Mouse (Mus musculus) ES-E14 (cell line): ENCODE results near the gene 1700093K21Rik. TPM values are rescaled to one million over a fixed set of nuclear protein-coding genes. Genes with fewer than 3 reads are reported as not detected.

Source experiments
- DNase-seq: peaks from one replicate; pipeline ENCODE4 v3.0.0-alpha.2; 2013; ENCODE audit warnings: low read depth, low spot score
- H3K27ac ChIP-seq: 2 replicates; pipeline ENCODE4 v1.5.1; 2012; ENCODE audit warnings: low read depth, mild to moderate bottlenecking, low read length, moderate library complexity, mixed read lengths; ENCODE audit not compliant: poor library complexity, insufficient read depth, severe bottlenecking
- H3K36me3 ChIP-seq: 2 replicates; pipeline ENCODE4 v1.6.1; 2012; ENCODE audit warnings: mild to moderate bottlenecking, low read length, moderate library complexity, mixed read lengths; ENCODE audit not compliant: control insufficient read depth, poor library complexity, insufficient read depth, severe bottlenecking
- H3K4me1 ChIP-seq, 2 experiments: fragments of 150-350 bp in 1 of 2; sonication (generic) in 1 of 2; 2 replicates each; pipeline ENCODE4 v1.6.1; 2012; ENCODE audit warnings: low read length in 2 of 2, mild to moderate bottlenecking in 1 of 2, mixed read lengths in 1 of 2; ENCODE audit not compliant: control insufficient read depth in 2 of 2, insufficient read depth in 2 of 2, poor library complexity in 1 of 2
- H3K4me3 ChIP-seq, 2 experiments: fragments of 150-350 bp in 1 of 2; sonication (generic) in 1 of 2; 2 replicates each; pipeline ENCODE4 v1.5.1; 2012; ENCODE audit warnings: low read length in 2 of 2, low read depth in 1 of 2, mild to moderate bottlenecking in 1 of 2, mixed read lengths in 1 of 2; ENCODE audit not compliant: insufficient read depth in 1 of 2, poor library complexity in 1 of 2, severe bottlenecking in 1 of 2
- H3K9ac ChIP-seq: 2 replicates; pipeline ENCODE4 v1.6.1; 2012; ENCODE audit warnings: low read depth, mild to moderate bottlenecking, low read length, mixed read lengths; ENCODE audit not compliant: poor library complexity, insufficient read depth, severe bottlenecking
- H3K9me3 ChIP-seq: fragments of 150-350 bp; sonication (generic); 2 replicates; pipeline ENCODE4 v1.6.1; 2012; ENCODE audit warnings: low read depth, mild to moderate bottlenecking, low read length; ENCODE audit not compliant: control insufficient read depth, insufficient read depth
- CHD2 ChIP-seq: IDR thresholded peaks from 2 replicates; pipeline ENCODE4 v1.6.1; 2014; ENCODE audit warnings: mild to moderate bottlenecking, low read depth, low read length, inconsistent platforms
- HCFC1 ChIP-seq: IDR thresholded peaks from 2 replicates; pipeline ENCODE4 v1.6.1; 2012; ENCODE audit warnings: low read length, inconsistent platforms, borderline replicate concordance; ENCODE audit not compliant: insufficient read depth
- MAFK ChIP-seq: IDR thresholded peaks from 2 replicates; pipeline ENCODE4 v1.6.1; 2014; ENCODE audit warnings: mild to moderate bottlenecking, low read depth, low read length, inconsistent platforms; ENCODE audit not compliant: insufficient read depth
- ZC3H11A ChIP-seq: IDR thresholded peaks from 2 replicates; pipeline ENCODE4 v1.6.1; 2012; ENCODE audit warnings: low read depth, mild to moderate bottlenecking, inconsistent platforms, low read length, borderline replicate concordance
- ZNF384 ChIP-seq: IDR thresholded peaks from 2 replicates; pipeline ENCODE4 v1.6.1; 2012; ENCODE audit warnings: low read depth, low read length, inconsistent platforms
- in situ Hi-C, 2 experiments: fragments of 600-800 bp; cut with MboI; formaldehyde crosslinking; loops; one replicate each; pipeline ENCODE4 v1.15.1; 2025; ENCODE audit warnings: low sequenced_read_pairs in 2 of 2, inconsistent platforms in 1 of 2; ENCODE audit not compliant: unreplicated experiment in 2 of 2
- total RNA-seq: library from RNA; depleted of rRNA; stranded (reverse); fragments of 300-350 nt; gene quantifications from 2 replicates; pipeline ENCODE4 v1.2.3, GENCODE M21; 2012; rRNA removed

Gene 1700093K21Rik
- 0.32 and 0.45 TPM in 2 replicates for total RNA-seq

DNA sequence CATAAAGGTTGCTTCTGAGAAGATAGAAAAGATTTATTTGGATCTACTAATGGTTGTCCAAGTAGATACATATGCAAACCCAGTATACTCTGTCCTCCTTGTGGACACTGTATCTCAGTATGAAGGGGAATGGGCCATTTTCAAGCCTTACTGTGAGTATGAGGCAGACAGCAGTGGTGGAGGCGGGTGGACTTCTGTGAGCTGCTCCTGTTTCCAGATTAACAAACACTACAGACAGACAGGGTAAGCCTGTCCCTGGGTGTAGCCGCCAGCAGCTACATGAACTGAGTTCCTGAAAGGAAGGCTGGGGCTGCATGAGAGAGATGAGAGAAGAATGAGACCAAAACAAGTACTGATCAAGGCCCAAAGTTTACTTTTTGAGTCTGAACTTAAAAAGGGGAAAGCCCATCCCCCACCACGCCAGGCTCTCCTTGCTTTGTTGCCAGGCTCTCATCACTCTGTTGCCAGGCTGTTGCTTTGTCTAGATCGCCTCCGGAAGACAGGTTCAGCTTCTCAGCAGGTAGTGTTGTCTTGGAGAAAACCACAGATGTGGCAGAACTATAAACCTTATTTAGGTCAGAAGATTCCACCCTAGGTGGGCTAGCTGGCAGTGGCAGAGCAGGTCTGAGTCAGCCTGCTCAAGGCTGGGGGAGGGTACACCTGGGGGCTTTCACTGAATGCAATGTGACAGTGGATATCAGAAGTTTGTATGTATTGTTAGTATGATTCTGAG lies at the start of gene 1700093K21Rik:
Gene 1700093K21Rik, minus strand, starts transcription at position 683 of the 733 bp plus-strand sequence.
- Histone ChIP-seq H3K4me1 (peaks cover 0 to 4% of the 10 kb centered on the region in 2 experiments; a peak in 1 of 4 replicates), H3K9me3 (no peaks in the 10 kb centered on the region), H3K4me3 (no peak within 1 kb of the TSS), H3K36me3 (no peaks in the 10 kb centered on the region), H3K9ac (no peak within 1 kb of the TSS), H3K27ac (peak within 1 kb of the TSS; percentile 80)
- no peak for TF ChIP-seq MAFK
- TF ChIP-seq CHD2 = no peak
- no peak for TF ChIP-seq HCFC1
- no peak for TF ChIP-seq ZNF384
- TF ChIP-seq ZC3H11A = no peak
- no peak for DNase-seq
- in situ Hi-C loops = no loop called here

GRCm38 (mm10) chr11:23570130-23570529 lies 49.2 kb upstream of the 1700093K21Rik start:
- Histone ChIP-seq H3K9ac (no peak overlapping the region), H3K36me3 (peaks cover 6% of the 10 kb centered on the region; the same call in 1 of the 2 replicates), H3K27ac (no peak overlapping the region), H3K4me1 (no peaks in the 10 kb centered on the region), H3K9me3 (no peaks in the 10 kb centered on the region), H3K4me3 (no peak overlapping the region)
- in situ Hi-C loops = no loop called here
- no peak for DNase-seq
- TF ChIP-seq MAFK (no peak), ZNF384 (no peak), ZC3H11A (no peak)

- Histone ChIP-seq H3K36me3 (peaks cover under 1% of the 10 kb centered on the region; the same call in 1 of the 2 replicates), H3K4me3 (no peak overlapping the region), H3K4me1 (no peaks in the 10 kb centered on the region), H3K27ac (no peak overlapping the region), H3K9me3 (no peaks in the 10 kb centered on the region), H3K9ac (no peak overlapping the region)
- in situ Hi-C loops = no loop called here
- DNase-seq = peak; percentile 69
- TF ChIP-seq CHD2 (no peak), MAFK (no peak), HCFC1 (no peak), ZNF384 (no peak), ZC3H11A (no peak; the same call in 1 of the 2 replicates)
Observed at GRCm38 (mm10) chr11:23565761-23566160, 44.8 kb upstream of the 1700093K21Rik start.

- no peak for DNase-seq
- no peaks in the 10 kb centered on the region for H3K4me1 ChIP-seq
- H3K9me3 ChIP-seq = no peaks in the 10 kb centered on the region
- H3K27ac ChIP-seq = no peak overlapping the region
- in situ Hi-C loops = no loop called here
- no peak for TF ChIP-seq CHD2
- TF ChIP-seq HCFC1 = no peak
- no peak for TF ChIP-seq MAFK
- TF ChIP-seq ZNF384 = peak; percentile 87
- 0 out of 2 replicates have a peak, but pooled peaks have one; percentile 28 for TF ChIP-seq ZC3H11A
- no peaks in the 10 kb centered on the region for H3K36me3 ChIP-seq
- H3K4me3 ChIP-seq = 0 out of 4 replicates have a peak overlapping the region, but pooled peaks of 1 of the 2 experiments have one; percentile 9
- H3K9ac ChIP-seq = no peak overlapping the region
Observed at GRCm38 (mm10) chr11:23557039-23557630, 36.2 kb upstream of the 1700093K21Rik start.
